Mouse (Mus musculus): ENCODE measurements around the gene Cpt1b.

Gene Cpt1b

GRCm38 (mm10) chr15:89378831-89379401 is 46.7 kb downstream of the Cpt1b start, which contains the start of gene Odf3b:
Gene Odf3b (minus strand): TSS chr15:89379282.
- DNase-seq, result peak; percentile 51

GRCm38 (mm10) chr15:89377938-89378828 is 47.5 kb downstream of the Cpt1b start:
- DNase-seq, result peak; percentile 35

- DNase-seq, result no peak
These were observed 48.3 kb downstream of the Cpt1b start for GRCm38 (mm10) chr15:89377362-89377761.

GRCm38 (mm10) chr15:89376957-89377356 is 48.7 kb downstream of the Cpt1b start, which contains the start of gene Tymp:
Gene Tymp (minus strand): TSS chr15:89377039.
- DNase-seq, result no peak

- DNase-seq, result no peak
These were observed 49.6 kb downstream of the Cpt1b start for GRCm38 (mm10) chr15:89376040-89376439.

- DNase-seq, result no peak
These were observed 50.7 kb downstream of the Cpt1b start for GRCm38 (mm10) chr15:89374801-89375534.

GRCm38 (mm10) chr15:89374340-89374739 is 51.3 kb downstream of the Cpt1b start:
- no peak for DNase-seq

- peak; percentile 98 for DNase-seq
These were observed 51.9 kb downstream of the Cpt1b start, which contains the start of gene Sco2 for GRCm38 (mm10) chr15:89373762-89374248. Gene Sco2 (minus strand): TSS chr15:89373846.

- peak; percentile 97 for DNase-seq
These were observed 52.5 kb downstream of the Cpt1b start for GRCm38 (mm10) chr15:89373027-89373761.

- no peak for DNase-seq
These were observed 53.1 kb downstream of the Cpt1b start for GRCm38 (mm10) chr15:89372536-89372935.

- no peak for DNase-seq
These were observed 53.6 kb downstream of the Cpt1b start for GRCm38 (mm10) chr15:89372068-89372467.
